Mouse (Mus musculus): ENCODE measurements around the gene Marf1. TPM values are rescaled to one million over a fixed set of nuclear protein-coding genes. Genes with fewer than 3 reads are reported as not detected.

Marf1 gene
- polyA plus RNA-seq, 1 experiment from 2014 or later = 16.8 TPM

GRCm38 (mm10) chr16:14151718-14152117 lies 11.4 kb downstream of the Marf1 start:
- ATAC-seq (ENCODE audit: insufficient read depth, low FRiP score, low TSS enrichment) = no peak
- Histone ChIP-seq H3K36me3 (ENCODE audit: control insufficient read depth, insufficient read depth, low read length) (peaks cover 7% of the 10 kb centered on the region; the same call in 1 of the 2 replicates), H3K27me3 (ENCODE audit: control insufficient read depth, insufficient read depth, low read length) (no peaks in the 10 kb centered on the region), H3K4me2 (ENCODE audit: low read depth) (no peak overlapping the region), H3K27ac (ENCODE audit: low read depth, low read length) (no peak overlapping the region), H3K9ac (ENCODE audit: low read length) (no peak overlapping the region), H3K4me3 (ENCODE audit: low read depth, low read length) (no peak overlapping the region), H3K4me1 (ENCODE audit: control insufficient read depth, insufficient read depth, low read length) (no peaks in the 10 kb centered on the region), H3K9me3 (ENCODE audit: control insufficient read depth, low read length) (no peaks in the 10 kb centered on the region)
- DNase-seq (ENCODE audit: low spot score) = no peak
- WGBS = 95% methylated on average over 4 of the region's 4 CpGs

GRCm38 (mm10) chr16:14147712-14148111 lies 15.4 kb downstream of the Marf1 start:
- ATAC-seq (ENCODE audit: insufficient read depth, low FRiP score, low TSS enrichment) (no peak), DNase-seq (ENCODE audit: low spot score) (no peak)
- Histone ChIP-seq H3K4me2 (ENCODE audit: low read depth) (no peak overlapping the region), H3K27me3 (ENCODE audit: control insufficient read depth, insufficient read depth, low read length) (no peaks in the 10 kb centered on the region), H3K27ac (ENCODE audit: low read depth, low read length) (no peak overlapping the region), H3K4me3 (ENCODE audit: low read depth, low read length) (no peak overlapping the region), H3K9me3 (ENCODE audit: control insufficient read depth, low read length) (no peaks in the 10 kb centered on the region), H3K36me3 (ENCODE audit: control insufficient read depth, insufficient read depth, low read length) (peaks cover 18% of the 10 kb centered on the region), H3K9ac (ENCODE audit: low read length) (no peak overlapping the region), H3K4me1 (ENCODE audit: control insufficient read depth, insufficient read depth, low read length) (no peaks in the 10 kb centered on the region)

- no peak overlapping the region for H3K4me3 ChIP-seq (ENCODE audit: low read depth, low read length)
- no peak overlapping the region for H3K9ac ChIP-seq (ENCODE audit: low read length)
- peaks cover 16% of the 10 kb centered on the region for H3K36me3 ChIP-seq (ENCODE audit: control insufficient read depth, insufficient read depth, low read length)
- H3K27me3 ChIP-seq (ENCODE audit: control insufficient read depth, insufficient read depth, low read length) = no peaks in the 10 kb centered on the region
- WGBS = 94% methylated on average over 3 of the region's 3 CpGs
- H3K4me2 ChIP-seq (ENCODE audit: low read depth) = no peak overlapping the region
- H3K27ac ChIP-seq (ENCODE audit: low read depth, low read length) = no peak overlapping the region
- no peaks in the 10 kb centered on the region for H3K9me3 ChIP-seq (ENCODE audit: control insufficient read depth, low read length)
- no peak for ATAC-seq (ENCODE audit: insufficient read depth, low FRiP score, low TSS enrichment)
- H3K4me1 ChIP-seq (ENCODE audit: control insufficient read depth, insufficient read depth, low read length) = no peaks in the 10 kb centered on the region
- DNase-seq (ENCODE audit: low spot score) = no peak
These were observed 19.9 kb downstream of the Marf1 start for GRCm38 (mm10) chr16:14143298-14143697.

GRCm38 (mm10) chr16:14139106-14139505 lies 24.0 kb downstream of the Marf1 start:
- no peak overlapping the region for H3K4me3 ChIP-seq (ENCODE audit: low read depth, low read length)
- H3K27ac ChIP-seq (ENCODE audit: low read depth, low read length) = no peak overlapping the region
- ATAC-seq (ENCODE audit: insufficient read depth, low FRiP score, low TSS enrichment) (no peak), DNase-seq (ENCODE audit: low spot score) (no peak)
- H3K36me3 ChIP-seq (ENCODE audit: control insufficient read depth, insufficient read depth, low read length) = peaks cover 9% of the 10 kb centered on the region
- H3K9me3 ChIP-seq (ENCODE audit: control insufficient read depth, low read length) = no peaks in the 10 kb centered on the region
- H3K9ac ChIP-seq (ENCODE audit: low read length) = no peak overlapping the region
- H3K4me1 ChIP-seq (ENCODE audit: control insufficient read depth, insufficient read depth, low read length) = no peaks in the 10 kb centered on the region
- no peaks in the 10 kb centered on the region for H3K27me3 ChIP-seq (ENCODE audit: control insufficient read depth, insufficient read depth, low read length)
- no peak overlapping the region for H3K4me2 ChIP-seq (ENCODE audit: low read depth)

GRCm38 (mm10) chr16:14137976-14138561 lies 25.1 kb downstream of the Marf1 start:
- DNase-seq (ENCODE audit: low spot score) (no peak), ATAC-seq (ENCODE audit: insufficient read depth, low FRiP score, low TSS enrichment) (no peak)
- H3K4me3 ChIP-seq (ENCODE audit: low read depth, low read length) = no peak overlapping the region
- H3K36me3 ChIP-seq (ENCODE audit: control insufficient read depth, insufficient read depth, low read length) = peaks cover 9% of the 10 kb centered on the region
- H3K27ac ChIP-seq (ENCODE audit: low read depth, low read length) = no peak overlapping the region
- H3K4me1 ChIP-seq (ENCODE audit: control insufficient read depth, insufficient read depth, low read length) = no peaks in the 10 kb centered on the region
- H3K27me3 ChIP-seq (ENCODE audit: control insufficient read depth, insufficient read depth, low read length) = no peaks in the 10 kb centered on the region
- H3K4me2 ChIP-seq (ENCODE audit: low read depth) = no peak overlapping the region
- 86% methylated on average over 1 of the region's 1 CpGs for WGBS
- H3K9ac ChIP-seq (ENCODE audit: low read length) = no peak overlapping the region
- no peaks in the 10 kb centered on the region for H3K9me3 ChIP-seq (ENCODE audit: control insufficient read depth, low read length)

GRCm38 (mm10) chr16:14135014-14135413 lies 28.1 kb downstream of the Marf1 start:
- H3K4me2 ChIP-seq (ENCODE audit: low read depth) = no peak overlapping the region
- no peaks in the 10 kb centered on the region for H3K4me1 ChIP-seq (ENCODE audit: control insufficient read depth, insufficient read depth, low read length)
- DNase-seq (ENCODE audit: low spot score) = no peak
- H3K36me3 ChIP-seq (ENCODE audit: control insufficient read depth, insufficient read depth, low read length) = peaks cover 8% of the 10 kb centered on the region
- no peak for ATAC-seq (ENCODE audit: insufficient read depth, low FRiP score, low TSS enrichment)
- 90% methylated on average over 2 of the region's 2 CpGs for WGBS
- H3K27ac ChIP-seq (ENCODE audit: low read depth, low read length) = no peak overlapping the region
- no peaks in the 10 kb centered on the region for H3K27me3 ChIP-seq (ENCODE audit: control insufficient read depth, insufficient read depth, low read length)
- no peak overlapping the region for H3K4me3 ChIP-seq (ENCODE audit: low read depth, low read length)
- H3K9me3 ChIP-seq (ENCODE audit: control insufficient read depth, low read length) = no peaks in the 10 kb centered on the region
- H3K9ac ChIP-seq (ENCODE audit: low read length) = no peak overlapping the region

- ATAC-seq (ENCODE audit: insufficient read depth, low FRiP score, low TSS enrichment) = no peak
- H3K9me3 ChIP-seq (ENCODE audit: control insufficient read depth, low read length) = no peaks in the 10 kb centered on the region
- H3K4me2 ChIP-seq (ENCODE audit: low read depth) = no peak overlapping the region
- H3K27me3 ChIP-seq (ENCODE audit: control insufficient read depth, insufficient read depth, low read length) = no peaks in the 10 kb centered on the region
- H3K4me3 ChIP-seq (ENCODE audit: low read depth, low read length) = no peak overlapping the region
- WGBS = 87% methylated on average over 5 of the region's 5 CpGs
- H3K36me3 ChIP-seq (ENCODE audit: control insufficient read depth, insufficient read depth, low read length) = peaks cover 5% of the 10 kb centered on the region
- no peak overlapping the region for H3K27ac ChIP-seq (ENCODE audit: low read depth, low read length)
- no peak overlapping the region for H3K9ac ChIP-seq (ENCODE audit: low read length)
- H3K4me1 ChIP-seq (ENCODE audit: control insufficient read depth, insufficient read depth, low read length) = no peaks in the 10 kb centered on the region
- DNase-seq (ENCODE audit: low spot score) = no peak
These were observed 31.3 kb downstream of the Marf1 start for GRCm38 (mm10) chr16:14131838-14132237.

GRCm38 (mm10) chr16:14131376-14131775 lies 31.8 kb downstream of the Marf1 start:
- Histone ChIP-seq H3K36me3 (ENCODE audit: control insufficient read depth, insufficient read depth, low read length) (peaks cover 5% of the 10 kb centered on the region), H3K4me3 (ENCODE audit: low read depth, low read length) (no peak overlapping the region), H3K9me3 (ENCODE audit: control insufficient read depth, low read length) (no peaks in the 10 kb centered on the region), H3K4me1 (ENCODE audit: control insufficient read depth, insufficient read depth, low read length) (no peaks in the 10 kb centered on the region), H3K9ac (ENCODE audit: low read length) (no peak overlapping the region), H3K27ac (ENCODE audit: low read depth, low read length) (no peak overlapping the region), H3K27me3 (ENCODE audit: control insufficient read depth, insufficient read depth, low read length) (no peaks in the 10 kb centered on the region), H3K4me2 (ENCODE audit: low read depth) (no peak overlapping the region)
- 89% methylated on average over 3 of the region's 3 CpGs for WGBS
- DNase-seq (ENCODE audit: low spot score) (no peak), ATAC-seq (ENCODE audit: insufficient read depth, low FRiP score, low TSS enrichment) (no peak)

GRCm38 (mm10) chr16:14130796-14131195 lies 32.4 kb downstream of the Marf1 start:
- H3K27ac ChIP-seq (ENCODE audit: low read depth, low read length) = no peak overlapping the region
- no peak overlapping the region for H3K4me3 ChIP-seq (ENCODE audit: low read depth, low read length)
- no peaks in the 10 kb centered on the region for H3K4me1 ChIP-seq (ENCODE audit: control insufficient read depth, insufficient read depth, low read length)
- H3K4me2 ChIP-seq (ENCODE audit: low read depth) = no peak overlapping the region
- 95% methylated on average over 7 of the region's 7 CpGs for WGBS
- no peak overlapping the region for H3K9ac ChIP-seq (ENCODE audit: low read length)
- H3K27me3 ChIP-seq (ENCODE audit: control insufficient read depth, insufficient read depth, low read length) = no peaks in the 10 kb centered on the region
- no peak for ATAC-seq (ENCODE audit: insufficient read depth, low FRiP score, low TSS enrichment)
- DNase-seq (ENCODE audit: low spot score) = no peak
- no peaks in the 10 kb centered on the region for H3K9me3 ChIP-seq (ENCODE audit: control insufficient read depth, low read length)
- peaks cover 5% of the 10 kb centered on the region for H3K36me3 ChIP-seq (ENCODE audit: control insufficient read depth, insufficient read depth, low read length)
